Mouse (Mus musculus): ENCODE measurements around the gene Zap70.
A peak's percentile ranks its signal among the peaks of the same experiment; 100 is the strongest.

DNA sequence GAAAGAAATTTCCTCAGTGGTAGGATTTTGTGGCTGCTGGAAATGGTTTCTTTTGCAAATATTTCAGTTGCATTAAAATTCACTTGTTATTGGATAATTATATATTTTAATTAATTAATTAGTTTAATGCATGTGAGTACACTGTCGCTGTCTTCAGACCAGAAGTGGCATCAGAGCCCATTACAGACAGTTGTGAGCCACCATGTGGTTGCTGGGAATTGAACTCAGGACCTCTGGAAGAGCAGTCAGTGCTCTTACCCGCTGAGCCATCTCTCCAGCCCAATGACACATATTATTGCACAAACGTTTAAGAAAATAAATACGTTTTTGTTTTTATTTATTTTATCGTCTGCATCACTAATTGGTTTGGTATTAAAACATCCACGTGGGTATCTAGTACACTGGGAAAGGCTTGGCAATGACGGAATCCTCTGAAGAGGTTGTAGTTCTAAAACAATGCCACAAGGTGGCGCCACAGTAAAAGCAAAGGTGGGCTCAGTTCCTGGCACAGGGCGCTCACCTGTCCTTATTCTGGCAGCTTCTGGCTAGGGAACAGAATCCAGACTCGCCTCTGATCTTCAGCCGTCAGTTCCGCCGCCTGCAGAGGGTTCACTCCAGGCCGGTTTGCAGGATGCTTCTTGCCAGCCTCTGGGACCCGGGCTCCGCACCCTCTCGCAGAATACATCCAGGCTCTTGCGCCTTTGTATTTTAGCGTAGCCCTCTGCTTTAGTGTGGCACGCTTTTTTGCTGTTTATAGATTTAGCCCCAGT lies 23.0 kb downstream of the Zap70 start:
- TF ChIP-seq CTCF (IDR thresholded peaks at IDR 0.05; ENCODE audit: insufficient read depth, low read depth, low read length) = peak; percentile 80
- no peak for TF ChIP-seq POLR2A (IDR thresholded peaks at IDR 0.05; ENCODE audit: insufficient read depth, low read depth, low read length)
